Mouse (Mus musculus) E14TG2a.4 (cell line): ENCODE measurements at regions not wholly inside any gene's neighbourhood (a gene's known extent, or its start where the extent isn't known, plus 50 kb on each side); places are given as distances from the start of the nearest gene placed in this dataset.

Source experiments
- H3K27me3 ChIP-seq: 2 replicates; pipeline ENCODE4 v1.6.1; 2014; ENCODE audit warnings: low read length, control low read depth; ENCODE audit not compliant: insufficient read depth
- H3K36me3 ChIP-seq: 2 replicates; pipeline ENCODE4 v1.6.1; 2014; ENCODE audit warnings: low read length, control low read depth; ENCODE audit not compliant: insufficient read depth
- H3K4me1 ChIP-seq: replicated peaks from 2 replicates; pipeline ENCODE4 v1.6.1; 2014; ENCODE audit warnings: low read depth, low read length, control low read depth
- H3K4me3 ChIP-seq: replicated peaks from 2 replicates; pipeline ENCODE4 v1.5.1; 2014; ENCODE audit warnings: mild to moderate bottlenecking, low read length
- H3K9me3 ChIP-seq: 2 replicates; pipeline ENCODE4 v1.6.1; 2014; ENCODE audit warnings: low read length, control low read depth
- CTCF ChIP-seq: conservative IDR thresholded peaks from 2 replicates; pipeline ENCODE4 v1.5.1; 2014; ENCODE audit warnings: low read length
- NANOG ChIP-seq: IDR thresholded peaks from 2 replicates; pipeline ENCODE4 v1.6.1; 2014; ENCODE audit warnings: borderline replicate concordance, low read length, mixed read lengths
- POU5F1 ChIP-seq: IDR thresholded peaks from 2 replicates; pipeline ENCODE4 v1.6.1; 2014; ENCODE audit warnings: low read length, borderline replicate concordance

GRCm38 (mm10) chr4:124542696-124543095 lies 67.9 kb downstream of the 3100002H09Rik start:
- Histone ChIP-seq H3K9me3 (no peaks in the 10 kb centered on the region), H3K4me3 (no peak overlapping the region), H3K36me3 (no peaks in the 10 kb centered on the region), H3K4me1 (no peaks in the 10 kb centered on the region), H3K27me3 (no peaks in the 10 kb centered on the region)
- TF ChIP-seq NANOG: no peak
- no peak for TF ChIP-seq CTCF
- no peak for TF ChIP-seq POU5F1

- no peak overlapping the region for H3K4me3 ChIP-seq
- no peaks in the 10 kb centered on the region for H3K27me3 ChIP-seq
- TF ChIP-seq NANOG (no peak), POU5F1 (no peak), CTCF (no peak)
- H3K4me1 ChIP-seq: no peaks in the 10 kb centered on the region
- 0 out of 2 replicates have a peak, but pooled peaks cover 6% of the 10 kb centered on the region for H3K9me3 ChIP-seq
- no peaks in the 10 kb centered on the region for H3K36me3 ChIP-seq
These were observed 72.1 kb downstream of the 3100002H09Rik start for GRCm38 (mm10) chr4:124538471-124538870.

GRCm38 (mm10) chr4:124537681-124538080 lies 72.9 kb downstream of the 3100002H09Rik start:
- H3K4me3 ChIP-seq: no peak overlapping the region
- 0 out of 2 replicates have a peak, but pooled peaks cover 6% of the 10 kb centered on the region for H3K9me3 ChIP-seq
- no peaks in the 10 kb centered on the region for H3K27me3 ChIP-seq
- H3K4me1 ChIP-seq: no peaks in the 10 kb centered on the region
- no peak for TF ChIP-seq NANOG
- no peak for TF ChIP-seq CTCF
- no peak for TF ChIP-seq POU5F1
- H3K36me3 ChIP-seq: no peaks in the 10 kb centered on the region

DNA sequence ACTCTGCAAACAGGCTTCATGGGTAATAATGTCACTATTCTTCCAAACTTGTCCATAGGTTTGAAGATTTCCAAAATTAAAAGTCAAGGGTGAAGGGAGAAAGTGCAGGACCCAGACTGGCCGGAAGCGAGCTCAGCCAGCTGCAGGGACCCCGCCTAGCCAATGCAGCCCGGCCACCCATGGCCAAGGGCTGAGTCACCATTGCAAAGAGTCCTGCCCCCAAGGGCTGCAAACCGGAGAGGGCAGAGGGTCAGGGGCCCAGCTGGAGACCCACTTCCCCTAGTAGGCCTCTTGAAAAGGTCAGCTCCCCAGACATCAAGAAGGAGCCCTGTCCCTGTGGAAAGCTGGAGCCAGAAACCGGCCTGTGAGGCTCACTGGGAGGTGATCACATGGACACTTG lies 77.0 kb downstream of the 3100002H09Rik start:
- TF ChIP-seq CTCF (no peak), NANOG (no peak), POU5F1 (no peak)
- no peak overlapping the region for H3K4me3 ChIP-seq

GRCm38 (mm10) chr4:124530596-124530995 lies 80.0 kb downstream of the 3100002H09Rik start:
- Histone ChIP-seq H3K36me3 (no peaks in the 10 kb centered on the region), H3K9me3 (0 out of 2 replicates have a peak, but pooled peaks cover 6% of the 10 kb centered on the region), H3K27me3 (no peaks in the 10 kb centered on the region), H3K4me1 (no peaks in the 10 kb centered on the region), H3K4me3 (no peak overlapping the region)
- TF ChIP-seq CTCF (no peak), NANOG (no peak), POU5F1 (no peak)

More for the DNA sequence above, 77.0 kb downstream of the 3100002H09Rik start:
- Histone ChIP-seq H3K36me3 (no peaks in the 10 kb centered on the region), H3K9me3 (0 out of 2 replicates have a peak, but pooled peaks cover 6% of the 10 kb centered on the region), H3K4me1 (no peaks in the 10 kb centered on the region), H3K27me3 (no peaks in the 10 kb centered on the region)

- H3K4me1 ChIP-seq: 0 out of 2 replicates have a peak, but pooled peaks cover 3% of the 10 kb centered on the region
- TF ChIP-seq NANOG (no peak), POU5F1 (no peak), CTCF (no peak)
- H3K27me3 ChIP-seq: peaks cover 3% of the 10 kb centered on the region; the same call in 1 of the 2 replicates
- H3K36me3 ChIP-seq: no peaks in the 10 kb centered on the region
- H3K4me3 ChIP-seq: no peak overlapping the region
- no peaks in the 10 kb centered on the region for H3K9me3 ChIP-seq
These were observed 83.8 kb downstream of the 3100002H09Rik start for GRCm38 (mm10) chr4:124526822-124527221.

- no peak overlapping the region for H3K4me3 ChIP-seq
- no peaks in the 10 kb centered on the region for H3K9me3 ChIP-seq
- H3K36me3 ChIP-seq: no peaks in the 10 kb centered on the region
- TF ChIP-seq POU5F1 (no peak), CTCF (no peak)
- H3K4me1 ChIP-seq: 0 out of 2 replicates have a peak, but pooled peaks cover 3% of the 10 kb centered on the region
- peaks cover 3% of the 10 kb centered on the region; the same call in 1 of the 2 replicates for H3K27me3 ChIP-seq
These were observed 84.2 kb downstream of the 3100002H09Rik start for GRCm38 (mm10) chr4:124526362-124526761.

GRCm38 (mm10) chr4:124520309-124520708 lies 90.3 kb downstream of the 3100002H09Rik start:
- peaks cover 8% of the 10 kb centered on the region; the same call in 1 of the 2 replicates for H3K27me3 ChIP-seq
- 0 out of 2 replicates have a peak, but pooled peaks cover 3% of the 10 kb centered on the region for H3K4me1 ChIP-seq
- no peak overlapping the region for H3K4me3 ChIP-seq
- H3K9me3 ChIP-seq: no peaks in the 10 kb centered on the region
- TF ChIP-seq NANOG (no peak), CTCF (no peak)
- H3K36me3 ChIP-seq: no peaks in the 10 kb centered on the region

GRCm38 (mm10) chr4:124511761-124512160 lies 98.8 kb downstream of the 3100002H09Rik start:
- no peak for TF ChIP-seq NANOG
- TF ChIP-seq POU5F1: no peak
- TF ChIP-seq CTCF: no peak
- H3K9me3 ChIP-seq: no peaks in the 10 kb centered on the region
- no peak overlapping the region for H3K4me3 ChIP-seq
- H3K4me1 ChIP-seq: no peaks in the 10 kb centered on the region
- H3K36me3 ChIP-seq: no peaks in the 10 kb centered on the region
- peaks cover 17% of the 10 kb centered on the region for H3K27me3 ChIP-seq
